Mouse (Mus musculus) brain, embryonic 14.5 days (tissue): ENCODE data around the gene Txndc11.

Experiments
- CTCF ChIP-seq: fragments of 200-500 bp; IDR thresholded peaks from 2 replicates; pipeline ENCODE4 v1.5.1; 2012; ENCODE audit warnings: inconsistent platforms, mild to moderate bottlenecking, moderate library complexity, borderline replicate concordance; ENCODE audit not compliant: insufficient read depth, insufficient read length; ENCODE audit errors: extremely low read depth
- POLR2A ChIP-seq: fragments of 200-500 bp; IDR thresholded peaks from 2 replicates; pipeline ENCODE4 v1.6.1; 2012; ENCODE audit warnings: mild to moderate bottlenecking, inconsistent platforms, borderline replicate concordance; ENCODE audit not compliant: poor library complexity, insufficient read depth, insufficient read length, severe bottlenecking; ENCODE audit errors: extremely low read depth

GRCm38 (mm10) chr16:11031320-11031719 is 103.1 kb downstream of the Txndc11 start:
- TF ChIP-seq CTCF (no peak), POLR2A (no peak)
